Mouse (Mus musculus): Measurements from ENCODE around the gene Syk.

GRCm38 (mm10) chr13:52659171-52659665 lies 76.2 kb downstream of the Syk start:
- TF ChIP-seq POLR2A (IDR thresholded peaks at IDR 0.05; ENCODE audit: control insufficient read depth, extremely low read depth, insufficient read depth, low read length, poor library complexity) (no peak), CTCF (IDR thresholded peaks at IDR 0.05; ENCODE audit: borderline replicate concordance, control insufficient read depth, extremely low read depth, insufficient read depth, low read length, poor library complexity) (no peak)
